Mouse (Mus musculus): Measurements from ENCODE around the gene Dnajc28. TPM values are rescaled to one million over a fixed set of nuclear protein-coding genes. Genes with fewer than 3 reads are reported as not detected.

The Dnajc28 gene
- polyA plus RNA-seq, 1 experiment from 2014 or later: 5.8 TPM

DNA sequence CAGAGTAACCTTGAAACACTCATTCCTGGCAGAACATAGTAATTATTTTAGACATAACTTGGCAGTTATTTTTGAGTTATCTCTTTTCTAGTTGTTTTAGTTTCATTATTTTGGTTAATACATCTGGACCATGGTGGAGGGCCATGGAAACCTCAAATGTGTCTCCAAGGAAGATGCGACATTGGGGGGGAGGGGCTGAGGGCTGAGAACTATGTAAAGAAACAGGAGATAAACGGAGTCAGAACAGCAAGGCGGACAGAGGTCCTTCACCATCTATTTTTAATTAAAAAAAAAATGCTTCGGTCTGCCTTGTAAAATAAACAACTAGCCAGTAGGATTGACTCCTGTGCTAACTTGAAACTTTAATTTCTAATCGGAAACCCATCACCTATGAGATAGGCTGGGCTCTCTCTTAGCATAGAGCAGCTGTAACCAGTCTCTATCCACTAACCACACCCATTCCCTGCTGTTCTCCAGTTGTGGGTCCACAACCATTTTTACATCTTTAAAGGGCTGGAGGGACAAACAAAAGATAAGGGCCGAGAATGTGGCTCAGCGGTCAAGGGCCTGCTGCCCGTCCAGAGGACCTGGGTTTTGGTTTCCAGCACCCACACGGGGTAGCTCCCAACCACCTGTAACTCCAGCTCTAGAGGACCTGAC lies 53.4 kb downstream of the Dnajc28 start:
- Histone ChIP-seq H3K4me2 (ENCODE audit: low read length) (no peak overlapping the region), H3K4me1 (ENCODE audit: control insufficient read depth, insufficient read depth, low read depth, low read length) (no peaks in the 10 kb centered on the region), H3K9me3 (ENCODE audit: control insufficient read depth, low read length) (no peaks in the 10 kb centered on the region), H3K36me3 (ENCODE audit: control insufficient read depth, insufficient read depth, low read length) (peaks cover 5% of the 10 kb centered on the region; the same call in 1 of the 2 replicates), H3K27me3 (replicated peaks; ENCODE audit: control insufficient read depth, insufficient read depth, low read length) (no peaks in the 10 kb centered on the region), H3K9ac (ENCODE audit: low read depth, low read length) (no peak overlapping the region), H3K27ac (ENCODE audit: low read depth, low read length) (no peak overlapping the region), H3K4me3 (ENCODE audit: low read length) (no peak overlapping the region)
- 69% methylated on average over 9 of the region's 9 CpGs for WGBS
- ATAC-seq: no peak

GRCm38 (mm10) chr16:91564580-91565291 lies 54.1 kb downstream of the Dnajc28 start:
- Histone ChIP-seq H3K36me3 (ENCODE audit: control insufficient read depth, insufficient read depth, low read length) (peaks cover 5% of the 10 kb centered on the region; the same call in 1 of the 2 replicates), H3K4me3 (ENCODE audit: low read length) (no peak overlapping the region), H3K9me3 (ENCODE audit: control insufficient read depth, low read length) (no peaks in the 10 kb centered on the region), H3K9ac (ENCODE audit: low read depth, low read length) (no peak overlapping the region), H3K27me3 (replicated peaks; ENCODE audit: control insufficient read depth, insufficient read depth, low read length) (no peaks in the 10 kb centered on the region), H3K27ac (ENCODE audit: low read depth, low read length) (no peak overlapping the region), H3K4me1 (ENCODE audit: control insufficient read depth, insufficient read depth, low read depth, low read length) (no peaks in the 10 kb centered on the region), H3K4me2 (ENCODE audit: low read length) (no peak overlapping the region)
- ATAC-seq: no peak
- 75% methylated on average over 4 of the region's 4 CpGs for WGBS

Other genes with a start within 250 kb of the Dnajc28 start
- 40.6 and 41.7 TPM in 2 replicates for gene Ifnar2, start 246.2 kb downstream of the Dnajc28 start, polyA plus RNA-seq (2015; fragmentation: Nextera tagmentation; extraction: Ambion mirVana)
- gene Gm21970, start 227.3 kb downstream of the Dnajc28 start, polyA plus RNA-seq (2015; fragmentation: Nextera tagmentation; extraction: Ambion mirVana): not detected in 2 replicates
- gene Il10rb, start 212.9 kb downstream of the Dnajc28 start, polyA plus RNA-seq (2015; fragmentation: Nextera tagmentation; extraction: Ambion mirVana): 14.8 and 16.7 TPM in 2 replicates
- 42.7 and 49.2 TPM in 2 replicates for gene Ifnar1, start 133.8 kb downstream of the Dnajc28 start, polyA plus RNA-seq (2015; fragmentation: Nextera tagmentation; extraction: Ambion mirVana)
- gene Ifngr2, start 72.0 kb downstream of the Dnajc28 start, polyA plus RNA-seq (2015; fragmentation: Nextera tagmentation; extraction: Ambion mirVana): 118 and 127 TPM in 2 replicates
- 114 and 131 TPM in 2 replicates for gene Tmem50b, start 21.2 kb downstream of the Dnajc28 start, polyA plus RNA-seq (2015; fragmentation: Nextera tagmentation; extraction: Ambion mirVana)
- 58.6 and 61.2 TPM in 2 replicates for gene Gart, start 27.9 kb upstream of the Dnajc28 start, polyA plus RNA-seq (2015; fragmentation: Nextera tagmentation; extraction: Ambion mirVana)
- gene Son, start 28.5 kb upstream of the Dnajc28 start, polyA plus RNA-seq (2015; fragmentation: Nextera tagmentation; extraction: Ambion mirVana): 89.4 and 94.5 TPM in 2 replicates
- gene Donson, start 69.7 kb upstream of the Dnajc28 start, polyA plus RNA-seq (2015; fragmentation: Nextera tagmentation; extraction: Ambion mirVana): 19.4 and 21.5 TPM in 2 replicates
- 105 and 115 TPM in 2 replicates for gene Cryzl1, start 109.9 kb upstream of the Dnajc28 start, polyA plus RNA-seq (2015; fragmentation: Nextera tagmentation; extraction: Ambion mirVana)
- 49.6 and 52.7 TPM in 2 replicates for gene Itsn1, start 110.3 kb upstream of the Dnajc28 start, polyA plus RNA-seq (2015; fragmentation: Nextera tagmentation; extraction: Ambion mirVana)